Mouse (Mus musculus) inflammation-experienced regulatory T-cells, adult 16 weeks (primary cell): ENCODE data around the gene Hes6. TPM values are rescaled to one million over a fixed set of nuclear protein-coding genes. Genes with fewer than 3 reads are reported as not detected.

Source experiments
- polyA plus RNA-seq: library from polyadenylated mRNA; unstranded; fragments of 100-300 nt; shearing (Covaris generic); gene quantifications from one replicate; pipeline ENCODE4 v1.2.1, GENCODE M21; 2017

The Hes6 gene
- 43.7 TPM for polyA plus RNA-seq

GRCm38 (mm10) chr1:91413898-91414594 is at the start of gene Hes6:
Hes6 (minus strand) TSS chr1:91414038.

GRCm38 (mm10) chr1:91459059-91459809 is 45.4 kb upstream of the Hes6 start, which contains the start of gene Per2:
Per2 (minus strand) TSS chr1:91459324.

GRCm38 (mm10) chr1:91398260-91399062 is 15.4 kb downstream of the Hes6 start, which contains the start of gene Ilkap:
Ilkap (minus strand) TSS chr1:91398815.

GRCm38 (mm10) chr1:91366215-91367108 is 47.4 kb downstream of the Hes6 start, which contains the start of gene Erfe:
Erfe (plus strand) TSS chr1:91366430.

Other genes starting within 250 kb of the Hes6 start
- 32.7 TPM for gene Ramp1, start 234.2 kb downstream of the Hes6 start, polyA plus RNA-seq
- gene Ube2f, start 163.7 kb downstream of the Hes6 start, polyA plus RNA-seq = 106 TPM
- 59.4 TPM for gene Scly, start 115.7 kb downstream of the Hes6 start, polyA plus RNA-seq
- gene Espnl, start 92.0 kb downstream of the Hes6 start, polyA plus RNA-seq = not detected
- not detected for gene Klhl30, start 63.0 kb downstream of the Hes6 start, polyA plus RNA-seq
- not detected for gene Erfe, start 47.6 kb downstream of the Hes6 start, polyA plus RNA-seq
- gene Ilkap, start 15.2 kb downstream of the Hes6 start, polyA plus RNA-seq = 51.6 TPM
- gene Per2, start 45.3 kb upstream of the Hes6 start, polyA plus RNA-seq = 4.1 TPM
- 2.5 TPM for gene Traf3ip1, start 80.6 kb upstream of the Hes6 start, polyA plus RNA-seq
- gene Asb1, start 126.5 kb upstream of the Hes6 start, polyA plus RNA-seq = 14.9 TPM